Mouse (Mus musculus) MEL (cell line): Measurements from ENCODE around the gene Tbc1d9b. TPM values are rescaled to one million over a fixed set of nuclear protein-coding genes. Genes with fewer than 3 reads are reported as not detected.

Experiments
- DNase-seq: peaks from one replicate; pipeline ENCODE4 v3.0.0; 2011; ENCODE audit warnings: low read depth, low spot score
- H3K27ac ChIP-seq: 2 replicates; pipeline ENCODE4 v1.5.1; 2012; ENCODE audit warnings: low read depth, mild to moderate bottlenecking, control low read depth, low read length, moderate library complexity; ENCODE audit not compliant: control insufficient read depth
- H3K27me3 ChIP-seq, 2 experiments: fragments of 150-350 bp in 1 of 2; sonication (generic) in 1 of 2; 2 replicates each; pipeline ENCODE4 v1.6.1; 2012; ENCODE audit warnings: low read length in 2 of 2, mild to moderate bottlenecking in 2 of 2, improper control_type of control experiment in 1 of 2, moderate library complexity in 1 of 2; ENCODE audit not compliant: insufficient read depth in 2 of 2, control insufficient read depth in 1 of 2
- H3K36me3 ChIP-seq, 2 experiments: 2 replicates each; pipeline ENCODE4 v1.6.1; 2012 to 2014; ENCODE audit warnings: low read length in 2 of 2, improper control_type of control experiment in 1 of 2, inconsistent platforms in 1 of 2, mild to moderate bottlenecking in 1 of 2; ENCODE audit not compliant: insufficient read depth in 2 of 2, control insufficient read depth in 1 of 2
- H3K4me1 ChIP-seq, 2 experiments: fragments of 150-350 bp in 1 of 2; sonication (generic) in 1 of 2; 2 replicates each; pipeline ENCODE4 v1.6.1; 2012; ENCODE audit warnings: low read length in 2 of 2, improper control_type of control experiment in 1 of 2, mild to moderate bottlenecking in 1 of 2; ENCODE audit not compliant: insufficient read depth in 2 of 2, control insufficient read depth in 1 of 2
- H3K4me3 ChIP-seq, 2 experiments: fragments of 150-350 bp in 1 of 2; sonication (generic) in 1 of 2; 2 replicates each; pipeline ENCODE4 v1.5.1; 2012; ENCODE audit warnings: low read depth in 2 of 2, low read length in 2 of 2, mild to moderate bottlenecking in 2 of 2, moderate library complexity in 2 of 2, control low read depth in 1 of 2, improper control_type of control experiment in 1 of 2; ENCODE audit not compliant: control insufficient read depth in 1 of 2, insufficient read depth in 1 of 2
- H3K79me2 ChIP-seq: 2 replicates; pipeline ENCODE4 v1.6.1; 2012; ENCODE audit warnings: mild to moderate bottlenecking, low read length, moderate library complexity; ENCODE audit not compliant: control insufficient read depth, poor library complexity, insufficient read depth
- H3K9ac ChIP-seq: 2 replicates; pipeline ENCODE4 v1.6.1; 2012; ENCODE audit warnings: low read depth, mild to moderate bottlenecking, control low read depth, low read length, moderate library complexity; ENCODE audit not compliant: control insufficient read depth, poor library complexity, severe bottlenecking
- H3K9me3 ChIP-seq: fragments of 150-350 bp; sonication (generic); replicated peaks from 2 replicates; pipeline ENCODE4 v1.6.1; 2012; ENCODE audit warnings: mild to moderate bottlenecking, low read length, improper control_type of control experiment, moderate library complexity; ENCODE audit not compliant: insufficient read depth
- CHD1 ChIP-seq: IDR thresholded peaks from 2 replicates; pipeline ENCODE4 v1.6.1; 2012; ENCODE audit warnings: low read depth, mild to moderate bottlenecking, inconsistent platforms, low read length, improper control_type of control experiment
- CHD2 ChIP-seq: IDR thresholded peaks from 2 replicates; pipeline ENCODE4 v1.6.1; 2011; ENCODE audit warnings: low read length, improper control_type of control experiment
- CTCF ChIP-seq, 3 experiments: IDR thresholded peaks in 2 of 3; conservative IDR thresholded peaks in 1 of 3; 2 replicates each; pipeline ENCODE4 v1.5.1; 2011 to 2012; ENCODE audit warnings: low read length in 3 of 3, low read depth in 2 of 3, mild to moderate bottlenecking in 2 of 3, improper control_type of control experiment in 1 of 3, inconsistent platforms in 1 of 3, mixed read lengths in 1 of 3, moderate library complexity in 1 of 3; ENCODE audit not compliant: control insufficient read depth in 1 of 3, insufficient read depth in 1 of 3, poor library complexity in 1 of 3, severe bottlenecking in 1 of 3
- E2F4 ChIP-seq: IDR thresholded peaks from 2 replicates; pipeline ENCODE4 v1.6.1; 2011; ENCODE audit warnings: low read depth, low read length, improper control_type of control experiment, borderline replicate concordance
- ELF1 ChIP-seq: IDR thresholded peaks from 2 replicates; pipeline ENCODE4 v1.6.1; 2014; ENCODE audit warnings: low read depth, mild to moderate bottlenecking, inconsistent platforms, low read length, improper control_type of control experiment, moderate library complexity
- EP300 ChIP-seq, 2 experiments: IDR thresholded peaks; 2 replicates each; pipeline ENCODE4 v1.6.1; 2011; ENCODE audit warnings: improper control_type of control experiment in 2 of 2, low read length in 2 of 2, low read depth in 1 of 2, mild to moderate bottlenecking in 1 of 2
- GABPA ChIP-seq: IDR thresholded peaks from 2 replicates; pipeline ENCODE4 v1.6.1; 2012; ENCODE audit warnings: low read depth, mild to moderate bottlenecking, inconsistent platforms, low read length, improper control_type of control experiment, moderate library complexity
- KAT2A ChIP-seq: conservative IDR thresholded peaks from 2 replicates; pipeline ENCODE4 v1.6.1; 2012; ENCODE audit warnings: low read depth, low read length, improper control_type of control experiment, inconsistent platforms
- MAZ ChIP-seq: IDR thresholded peaks from 2 replicates; pipeline ENCODE4 v1.6.1; 2012; ENCODE audit warnings: low read depth, mild to moderate bottlenecking, inconsistent platforms, low read length, improper control_type of control experiment
- MXI1 ChIP-seq: IDR thresholded peaks from 2 replicates; pipeline ENCODE4 v1.6.1; 2011; ENCODE audit warnings: mild to moderate bottlenecking, low read depth, low read length, improper control_type of control experiment
- MYC ChIP-seq: IDR thresholded peaks from 2 replicates; pipeline ENCODE4 v1.6.1; 2011; ENCODE audit warnings: low read depth, mild to moderate bottlenecking, low read length, improper control_type of control experiment, moderate library complexity
- NELFE ChIP-seq: IDR thresholded peaks from 2 replicates; pipeline ENCODE4 v1.6.1; 2011; ENCODE audit warnings: low read depth, low read length, improper control_type of control experiment
- POLR2A ChIP-seq, 2 experiments: IDR thresholded peaks; 2 replicates each; pipeline ENCODE4 v1.6.1; 2011 to 2012; ENCODE audit warnings: low read length in 2 of 2, mild to moderate bottlenecking in 2 of 2, control low read depth in 1 of 2, improper control_type of control experiment in 1 of 2, low read depth in 1 of 2, moderate library complexity in 1 of 2; ENCODE audit not compliant: control insufficient read depth in 1 of 2, insufficient read depth in 1 of 2, poor library complexity in 1 of 2
- POLR2AphosphoS5 ChIP-seq: IDR thresholded peaks from 2 replicates; pipeline ENCODE4 v1.6.1; 2012; ENCODE audit warnings: low read depth, borderline replicate concordance, mild to moderate bottlenecking, inconsistent platforms, low read length, moderate library complexity, mixed read lengths
- SIN3A ChIP-seq: IDR thresholded peaks from 2 replicates; pipeline ENCODE4 v1.6.1; 2012; ENCODE audit warnings: low read length, improper control_type of control experiment, inconsistent platforms
- SMC3 ChIP-seq: IDR thresholded peaks from 2 replicates; pipeline ENCODE4 v1.6.1; 2011; ENCODE audit warnings: low read depth, low read length, improper control_type of control experiment
- TAL1 ChIP-seq: IDR thresholded peaks from 2 replicates; pipeline ENCODE4 v1.6.1; 2012; ENCODE audit warnings: mild to moderate bottlenecking, inconsistent platforms, low read length, moderate library complexity, mixed read lengths
- TBP ChIP-seq: IDR thresholded peaks from 2 replicates; pipeline ENCODE4 v1.8.0; 2011; ENCODE audit warnings: low read depth, low read length, improper control_type of control experiment
- UBTF ChIP-seq: IDR thresholded peaks from 2 replicates; pipeline ENCODE4 v1.6.1; 2012; ENCODE audit warnings: low read depth, mild to moderate bottlenecking, inconsistent platforms, low read length, improper control_type of control experiment, moderate library complexity, borderline replicate concordance; ENCODE audit not compliant: insufficient read depth
- USF1 ChIP-seq: IDR thresholded peaks from 2 replicates; pipeline ENCODE4 v1.6.1; 2014; ENCODE audit warnings: low read depth, mild to moderate bottlenecking, inconsistent platforms, low read length, improper control_type of control experiment, moderate library complexity
- ZKSCAN1 ChIP-seq: IDR thresholded peaks from 2 replicates; pipeline ENCODE4 v1.6.1; 2012; ENCODE audit warnings: low read depth, mild to moderate bottlenecking, inconsistent platforms, low read length, improper control_type of control experiment, moderate library complexity
- ZMIZ1 ChIP-seq: IDR thresholded peaks from 2 replicates; pipeline ENCODE4 v1.6.1; 2012; ENCODE audit warnings: low read depth, mild to moderate bottlenecking, inconsistent platforms, low read length, improper control_type of control experiment, moderate library complexity
- polyA plus RNA-seq, 2 experiments: library from polyadenylated mRNA; stranded (reverse) in 1 of 2; unstranded in 1 of 2; fragments of >175 nt in 1 of 2; fragments of >200 nt in 1 of 2; gene quantifications; 2 replicates each; pipeline versions ENCODE4 v1.2.1 to v1.2.4; 2012; ENCODE audit warnings: low replicate concordance in 2 of 2, low read depth in 1 of 2; ENCODE audit not compliant: insufficient read length in 2 of 2, insufficient read depth in 1 of 2, missing spikeins in 1 of 2
- total RNA-seq: library from RNA; depleted of rRNA; stranded (reverse); fragments of 300-350 nt; gene quantifications from 2 replicates; pipeline ENCODE4 v1.2.3, GENCODE M21; 2012

Gene Tbc1d9b
- total and polyA plus RNA-seq, 3 experiments: 18.6 to 32.5 TPM; not detected in 1

DNA sequence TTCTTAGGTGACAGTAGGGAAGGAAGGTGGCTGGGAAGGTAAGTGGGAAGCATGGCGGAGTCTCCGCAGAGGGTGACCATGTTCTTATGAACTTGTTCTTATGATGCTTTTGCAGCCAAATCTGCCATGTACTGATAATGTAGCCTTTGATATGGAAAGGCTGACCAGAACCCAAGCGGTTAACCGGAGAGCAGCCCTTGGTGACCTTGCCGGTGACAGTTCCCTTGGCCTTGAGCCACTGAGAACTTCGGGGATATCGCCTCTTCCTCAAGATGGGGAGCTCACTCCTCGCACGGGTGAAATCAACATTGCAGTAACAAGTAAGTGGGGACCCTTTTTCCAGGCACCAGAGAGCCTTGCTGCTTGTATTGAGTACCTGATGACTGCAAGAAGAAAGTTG, 35.5 kb upstream of the Tbc1d9b start:
- H3K36me3 ChIP-seq: peaks cover 0 to 19% of the 10 kb centered on the region in 2 experiments; a peak in 2 of 4 replicates
- no peak for TF ChIP-seq CHD2
- TF ChIP-seq MAZ: no peak
- TF ChIP-seq CTCF (IDR thresholded peaks at IDR 0.05 in 2 of 3, conservative IDR thresholded peaks at IDR 0.05 in 1 of 3; ENCODE audit: control insufficient read depth in 1 of 3, insufficient read depth in 1 of 3, low read depth in 2 of 3, low read length in 3 of 3, poor library complexity in 1 of 3, severe bottlenecking in 1 of 3): no peak
- no peak for TF ChIP-seq CHD1
- TF ChIP-seq TBP: no peak
- TF ChIP-seq SMC3: no peak
- no peak for TF ChIP-seq UBTF
- TF ChIP-seq MXI1: no peak
- TF ChIP-seq SIN3A: no peak
- TF ChIP-seq ZMIZ1: no peak

DNA sequence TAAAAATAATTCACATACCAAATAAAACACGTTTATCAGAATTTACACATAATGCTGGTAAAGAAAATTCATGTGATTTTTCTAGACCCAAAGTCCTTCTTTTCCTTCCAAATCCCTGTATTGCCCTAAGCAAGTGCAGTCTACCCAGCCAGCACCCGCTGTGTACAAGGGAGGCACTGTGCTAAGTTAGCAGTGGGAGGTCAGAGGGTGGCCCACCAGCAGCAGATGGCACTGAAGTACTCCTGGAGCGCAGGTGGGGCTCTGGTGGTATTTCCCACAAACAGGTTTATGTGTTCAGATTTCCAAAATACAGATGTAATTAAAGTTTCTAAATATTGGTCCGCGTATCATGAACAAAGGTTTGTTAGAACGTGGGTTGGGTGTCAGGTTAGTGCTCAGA, 34.1 kb upstream of the Tbc1d9b start:
- peaks cover 0 to 16% of the 10 kb centered on the region in 2 experiments; a peak in 2 of 4 replicates for H3K36me3 ChIP-seq

More for the DNA sequence above, 35.5 kb upstream of the Tbc1d9b start:
- H3K9ac ChIP-seq: no peak overlapping the region
- no peaks in the 10 kb centered on the region for H3K27me3 ChIP-seq
- no peak overlapping the region for H3K27ac ChIP-seq
- no peaks in the 10 kb centered on the region for H3K9me3 ChIP-seq
- no peak for DNase-seq
- H3K4me1 ChIP-seq: no peaks in the 10 kb centered on the region
- no peak overlapping the region for H3K4me3 ChIP-seq
- H3K79me2 ChIP-seq: no peaks in the 10 kb centered on the region

More for the DNA sequence above, 34.1 kb upstream of the Tbc1d9b start:
- Histone ChIP-seq H3K4me1 (no peaks in the 10 kb centered on the region), H3K27ac (no peak overlapping the region), H3K9me3 (no peaks in the 10 kb centered on the region), H3K79me2 (no peaks in the 10 kb centered on the region), H3K27me3 (no peaks in the 10 kb centered on the region), H3K9ac (no peak overlapping the region), H3K4me3 (no peak overlapping the region)
- TF ChIP-seq CHD2: no peak
- no peak for TF ChIP-seq NELFE
- no peak for TF ChIP-seq POLR2A (IDR thresholded peaks at IDR 0.05; ENCODE audit: control insufficient read depth in 1 of 2, insufficient read depth in 1 of 2, low read depth in 1 of 2, low read length in 2 of 2, poor library complexity in 1 of 2)
- no peak for TF ChIP-seq SMC3
- no peak for TF ChIP-seq KAT2A
- no peak for TF ChIP-seq ZKSCAN1
- TF ChIP-seq ELF1: no peak
- no peak for TF ChIP-seq MYC
- no peak for TF ChIP-seq TAL1
- TF ChIP-seq EP300 (IDR thresholded peaks at IDR 0.05; ENCODE audit: low read depth in 1 of 2, low read length in 2 of 2): no peak
- no peak for TF ChIP-seq GABPA
- no peak for TF ChIP-seq E2F4
- TF ChIP-seq CTCF (IDR thresholded peaks at IDR 0.05 in 2 of 3, conservative IDR thresholded peaks at IDR 0.05 in 1 of 3; ENCODE audit: control insufficient read depth in 1 of 3, insufficient read depth in 1 of 3, low read depth in 2 of 3, low read length in 3 of 3, poor library complexity in 1 of 3, severe bottlenecking in 1 of 3): no peak
- no peak for TF ChIP-seq POLR2AphosphoS5
- no peak for TF ChIP-seq USF1
- no peak for DNase-seq
